Mouse (Mus musculus) A20 (cell line): ENCODE results near the gene Cd69.
A peak's percentile ranks its signal among the peaks of the same experiment; 100 is the strongest.

Source experiments
- DNase-seq: peaks from one replicate; pipeline ENCODE4 v3.0.0-alpha.2; 2011; ENCODE audit warnings: low read depth, low spot score

Gene Cd69

DNA sequence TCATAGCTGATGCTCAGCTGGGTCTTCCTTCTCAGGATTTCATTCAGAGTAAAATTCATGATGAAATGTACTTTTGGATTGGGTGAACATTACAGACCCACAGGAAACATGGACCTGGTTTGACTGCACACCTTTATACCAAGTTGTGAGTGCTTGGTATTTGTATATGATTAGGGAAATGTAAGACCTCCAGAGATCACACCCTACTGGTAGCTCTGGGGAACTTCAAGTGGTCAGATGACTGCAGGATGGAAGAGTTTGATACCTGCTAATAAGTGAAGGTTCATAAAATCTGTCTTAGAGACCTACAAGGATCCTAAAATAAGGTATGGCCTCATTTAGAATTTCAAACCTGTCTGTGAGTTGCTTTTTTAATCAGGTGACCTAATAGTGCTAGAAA is 27.0 kb downstream of the Cd69 start:
- DNase-seq: peak; percentile 68

DNA sequence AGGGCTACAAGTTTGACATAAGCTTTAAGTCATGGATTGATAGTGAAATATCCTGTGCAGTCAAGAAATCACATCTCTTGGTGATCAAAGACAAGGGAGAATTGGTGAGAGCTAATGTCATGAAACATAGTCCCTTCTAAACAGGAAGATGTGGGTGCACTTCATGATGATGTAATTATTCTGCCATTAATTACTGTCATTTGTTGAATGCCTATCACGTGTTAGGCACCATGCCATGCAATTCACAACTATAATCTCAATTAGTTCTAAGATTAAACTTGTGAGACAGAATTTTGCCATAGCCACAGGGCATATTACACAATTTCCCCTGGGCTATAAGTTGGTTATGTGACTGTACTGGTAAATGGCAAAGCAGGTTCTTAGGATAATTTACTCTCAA is 28.2 kb downstream of the Cd69 start:
- no peak for DNase-seq

DNA sequence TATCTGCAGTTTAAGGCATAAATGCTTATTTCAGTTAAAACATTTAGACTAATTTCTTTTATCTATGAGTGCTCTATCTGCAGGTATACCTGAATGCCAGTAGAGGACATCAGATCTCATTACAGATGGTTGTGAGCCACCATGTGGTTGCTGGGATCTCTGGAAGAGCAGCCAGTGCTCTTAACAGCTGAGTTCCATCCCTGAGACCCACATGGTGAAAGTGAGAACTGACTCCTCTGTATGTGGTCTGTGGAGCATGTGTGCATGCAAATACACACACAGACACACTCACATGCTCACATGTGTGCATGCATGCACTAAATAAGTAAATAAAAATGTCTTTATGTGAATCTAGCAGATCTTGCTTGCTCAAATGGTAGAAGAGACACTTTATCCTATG is 29.4 kb downstream of the Cd69 start:
- peak; percentile 45 for DNase-seq

DNA sequence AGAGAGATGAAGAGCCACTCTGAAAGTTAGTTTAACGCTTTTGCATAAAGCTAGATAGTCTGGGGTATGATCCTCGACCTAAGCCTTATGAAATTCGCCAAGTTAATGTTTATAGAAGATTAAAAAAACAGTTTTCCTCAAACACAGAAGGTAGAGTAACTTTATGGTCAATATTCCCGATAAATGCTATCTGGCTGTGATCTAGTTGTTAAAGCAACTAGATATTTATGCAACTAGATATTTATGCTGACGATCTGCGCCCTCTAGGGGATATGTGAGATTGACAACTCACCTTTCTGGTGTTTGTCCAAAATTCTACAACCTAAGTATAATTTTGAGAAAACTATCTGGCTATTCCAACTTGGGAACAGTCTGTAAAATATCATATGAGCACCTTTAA is 33.3 kb downstream of the Cd69 start:
- peak; percentile 77 for DNase-seq

DNA sequence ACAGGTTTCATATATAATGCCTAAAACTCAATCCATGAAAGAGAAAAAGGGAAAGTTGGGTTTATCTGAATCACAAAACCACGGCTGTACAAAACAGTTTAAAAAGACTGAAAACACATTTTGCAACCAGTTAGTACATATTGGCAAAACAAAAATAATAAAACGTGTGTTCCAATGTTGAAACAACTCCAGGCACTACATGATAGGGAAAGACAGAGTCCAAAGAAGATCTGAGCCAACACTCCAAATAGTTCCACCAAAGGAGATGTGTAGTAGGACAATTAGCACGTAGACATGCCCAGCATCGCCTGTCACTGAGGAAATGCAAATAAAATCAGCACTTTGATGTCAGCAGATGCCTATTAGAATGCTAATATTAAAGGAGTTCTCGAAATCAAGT is 33.8 kb downstream of the Cd69 start:
- no peak for DNase-seq

DNA sequence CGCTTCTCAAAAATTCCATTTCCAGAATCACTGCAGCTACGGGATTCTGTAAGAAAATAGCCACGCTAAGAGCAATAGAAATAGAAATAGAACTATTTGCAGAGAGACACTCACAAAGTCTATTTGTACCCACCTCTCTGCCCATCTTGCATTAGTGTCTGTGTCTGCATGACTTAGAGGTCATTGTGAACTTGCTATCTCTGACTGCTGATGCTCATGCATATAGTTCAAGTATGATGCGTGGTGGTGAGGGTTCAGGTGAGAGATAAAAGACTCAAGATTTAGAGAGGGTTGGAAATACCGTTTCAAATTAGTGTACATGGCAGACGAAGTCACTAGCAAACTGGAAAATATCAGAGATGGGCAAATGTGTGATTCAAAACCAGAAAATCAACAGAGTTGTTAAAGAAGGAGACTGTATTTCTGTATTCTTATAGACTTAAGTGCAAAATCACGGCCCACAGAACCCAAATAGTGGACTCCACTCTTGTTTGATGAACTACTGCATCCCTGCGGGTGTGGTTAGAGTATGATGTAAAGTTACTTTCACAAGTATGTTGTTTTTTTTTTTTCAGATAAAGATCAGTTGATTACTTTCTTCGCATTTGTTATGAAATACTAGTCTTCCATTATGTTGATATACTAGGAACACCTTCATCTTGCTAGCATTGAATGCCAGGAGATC is 35.5 kb downstream of the Cd69 start:
- peak; percentile 67 for DNase-seq

DNA sequence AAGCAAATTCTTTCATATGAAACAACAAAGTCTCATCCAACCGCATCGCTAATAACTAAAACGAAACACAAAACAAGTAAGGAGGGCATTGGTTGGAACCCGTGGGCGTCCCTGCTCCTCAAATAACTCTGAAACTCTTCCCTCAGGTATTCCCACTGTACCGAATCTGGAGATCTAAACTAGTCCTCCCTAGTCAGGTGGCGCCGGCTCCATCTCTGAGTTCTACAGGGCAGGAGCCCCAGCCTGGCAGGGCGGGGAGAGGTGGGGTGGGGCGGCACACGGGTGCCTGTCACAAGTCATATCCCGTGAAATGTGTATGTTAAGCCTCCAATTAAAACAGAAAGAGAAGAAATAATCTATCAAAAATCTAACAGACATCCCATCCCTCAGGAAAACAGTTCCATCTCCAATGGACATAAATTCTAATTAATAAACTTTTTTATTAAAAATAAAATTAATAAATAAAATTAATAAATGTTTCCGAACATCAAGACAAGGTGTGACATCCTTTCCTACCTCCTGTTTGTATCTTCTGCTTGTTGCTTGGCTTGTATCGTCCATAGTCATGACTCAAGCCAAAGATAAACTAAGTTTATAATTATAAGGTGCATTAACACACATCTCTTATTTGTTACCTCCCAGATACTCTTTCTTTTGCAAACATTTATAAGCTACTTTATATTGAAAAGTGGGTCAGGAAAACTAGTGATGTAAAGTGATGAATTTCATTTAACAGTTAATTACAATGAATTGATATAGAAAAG is 36.8 kb downstream of the Cd69 start:
- no peak for DNase-seq

DNA sequence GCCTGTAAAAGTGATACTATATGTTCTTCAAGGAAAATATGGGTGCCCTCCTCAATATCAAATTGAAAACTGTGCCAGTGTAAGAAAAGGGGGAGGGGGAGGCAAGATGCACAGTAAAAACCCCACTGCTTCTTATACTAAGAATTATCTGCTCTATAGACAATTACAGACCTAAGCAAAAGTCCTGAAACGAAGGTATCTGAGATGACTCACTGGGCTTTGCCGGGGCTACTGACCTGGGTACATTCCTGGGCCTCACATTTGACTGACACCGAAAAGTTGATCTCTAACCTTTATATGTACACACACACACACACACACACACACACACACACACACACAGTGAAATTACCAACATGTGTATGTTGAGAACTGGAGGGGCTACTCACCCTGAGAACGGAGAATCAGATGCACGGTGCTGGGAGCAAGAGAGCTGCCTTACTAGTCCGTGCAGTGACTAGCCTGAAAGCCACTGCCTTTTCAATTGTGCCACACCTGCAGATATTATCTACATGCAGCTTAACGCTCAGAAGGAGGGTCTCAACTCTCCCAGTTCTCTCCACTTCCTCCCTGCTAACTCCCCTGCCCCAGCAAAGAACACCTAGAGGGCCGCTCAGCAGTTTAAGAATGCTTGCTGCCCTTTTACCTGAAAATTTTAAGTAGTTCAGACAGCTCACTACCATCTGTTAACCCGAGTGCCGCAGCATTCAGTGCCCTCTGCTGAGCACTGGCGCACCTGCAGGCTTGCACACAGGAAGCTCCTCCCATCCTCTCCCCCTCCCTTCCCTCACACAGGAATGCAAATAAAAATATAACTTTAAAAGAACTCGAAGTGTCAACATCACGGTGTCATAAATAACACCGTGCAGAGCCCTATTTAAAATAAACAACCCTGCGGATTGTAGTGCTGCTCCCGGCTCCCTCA is 37.6 kb downstream of the Cd69 start:
- peak; percentile 95 for DNase-seq

DNA sequence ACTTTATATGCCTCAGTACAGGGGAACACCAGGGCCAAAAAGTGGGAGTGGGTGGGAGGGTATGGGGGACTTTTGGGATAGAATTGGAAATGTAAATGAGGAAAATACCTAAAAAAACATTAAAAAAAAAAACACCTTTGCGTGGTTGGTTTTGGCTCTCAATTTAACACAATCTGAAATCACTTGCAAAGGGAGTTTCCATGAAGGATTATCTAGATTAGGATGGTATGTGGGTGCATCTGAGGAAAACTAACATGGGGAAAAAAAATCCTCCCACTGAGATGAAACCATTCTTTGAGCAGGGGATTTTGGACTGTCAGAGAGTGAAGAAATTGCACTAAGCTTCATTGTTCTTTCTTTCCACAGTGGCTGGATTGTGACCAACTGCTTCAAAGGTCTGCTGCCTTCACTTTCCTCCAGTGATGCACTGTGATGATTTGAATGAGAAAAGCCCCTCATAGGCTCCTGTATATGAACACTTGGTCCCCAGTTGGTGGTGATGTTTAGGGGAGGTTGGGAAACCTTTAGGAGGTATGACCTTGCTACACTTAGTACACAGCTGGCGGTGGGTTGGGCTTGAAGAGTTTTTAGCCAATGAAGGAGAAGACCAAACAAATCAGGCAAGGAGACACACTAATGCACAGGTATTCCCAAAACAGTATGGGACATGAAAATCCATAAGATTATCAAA is 38.4 kb downstream of the Cd69 start:
- DNase-seq: peak; percentile 93

DNA sequence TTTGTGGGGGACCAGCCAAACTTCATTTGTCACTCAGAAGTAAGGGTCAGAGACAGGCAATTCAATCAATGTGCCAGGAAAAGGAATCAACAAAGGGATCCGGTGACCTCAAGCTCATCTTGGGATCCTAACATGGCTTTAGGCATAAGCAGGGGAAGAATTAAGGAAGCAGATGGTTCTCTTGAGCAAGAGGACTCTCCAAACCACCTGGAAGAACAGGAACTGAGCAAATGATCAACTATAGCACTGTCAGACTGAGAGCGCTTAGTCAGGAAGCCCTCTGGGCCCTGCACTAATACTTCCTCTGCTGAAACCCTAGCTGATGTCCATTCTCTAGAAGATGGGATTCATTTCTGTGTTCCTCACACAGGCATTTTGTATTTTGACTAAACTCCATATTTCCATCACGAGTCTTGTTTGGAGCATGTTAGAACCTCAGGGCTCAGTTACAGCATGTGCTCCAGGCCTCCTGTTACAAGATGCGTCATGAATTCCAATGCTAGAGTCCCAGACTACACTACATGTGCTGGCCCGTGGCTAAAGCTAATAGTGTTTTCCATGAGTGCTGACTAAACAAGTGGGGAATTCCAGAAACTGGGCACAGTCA is 39.3 kb downstream of the Cd69 start:
- peak; percentile 88 for DNase-seq

DNA sequence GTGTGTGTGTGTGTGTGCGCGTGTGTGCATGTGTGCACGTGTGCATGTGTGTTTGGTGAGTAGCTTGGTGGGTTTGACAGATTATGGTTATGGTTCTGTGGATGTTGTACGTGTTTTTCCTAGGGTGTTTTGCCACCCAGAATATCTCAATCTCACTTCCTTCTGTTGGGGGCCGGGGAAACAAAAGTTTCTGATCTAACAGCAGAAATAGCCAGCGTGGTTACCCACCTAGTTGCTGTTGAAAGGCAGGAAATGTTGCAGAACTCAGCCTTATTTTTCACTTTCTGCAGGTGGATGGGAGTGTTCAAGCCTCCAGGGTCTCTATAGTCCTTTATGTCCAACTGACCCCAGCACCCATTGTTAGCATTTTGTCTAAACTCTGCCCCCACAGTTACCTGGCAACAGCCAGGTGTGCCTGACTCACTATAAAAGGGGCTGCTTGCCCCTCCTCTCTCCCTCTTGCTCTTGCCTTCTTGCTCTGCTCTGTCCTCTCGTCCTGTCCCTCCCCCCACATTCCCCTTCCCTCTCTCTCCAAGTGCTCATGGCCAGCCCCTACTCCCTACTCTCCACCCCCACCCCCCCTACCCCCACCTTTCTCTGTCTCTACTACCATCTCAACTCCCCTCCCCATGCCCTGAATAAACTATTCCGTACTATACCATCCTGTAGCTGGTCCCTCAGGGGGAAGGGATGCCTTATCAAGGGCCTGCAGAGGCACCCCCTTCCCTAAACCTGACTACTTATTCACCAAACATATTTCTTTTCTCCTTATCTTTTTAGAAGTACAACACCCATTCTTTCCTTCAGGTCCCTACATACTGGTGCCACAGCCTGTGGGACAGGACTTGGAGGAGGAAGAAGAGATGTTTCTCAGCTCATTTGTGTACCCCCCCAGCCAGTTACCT is 40.5 kb downstream of the Cd69 start:
- peak; percentile 92 for DNase-seq

DNA sequence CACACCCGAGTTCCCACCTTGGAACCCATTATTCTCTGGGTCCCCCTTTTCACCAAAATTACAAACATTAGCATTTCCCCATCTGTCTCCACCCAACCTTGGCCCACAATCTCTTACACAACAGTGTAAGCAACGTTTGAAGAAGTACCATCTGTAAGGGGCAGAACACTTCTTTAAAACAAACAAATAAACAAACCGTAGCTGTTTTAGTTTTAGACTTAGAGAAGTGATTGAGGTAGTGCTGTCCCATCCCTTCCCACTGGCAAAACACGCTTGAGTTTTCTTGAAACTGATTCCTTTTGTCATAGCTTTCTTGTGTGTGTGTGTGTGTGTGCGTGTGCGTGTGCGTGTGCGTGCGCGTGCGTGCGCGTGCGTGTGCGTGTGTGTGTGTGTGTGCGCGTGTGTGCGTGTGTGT is 41.3 kb downstream of the Cd69 start:
- peak; percentile 85 for DNase-seq

DNA sequence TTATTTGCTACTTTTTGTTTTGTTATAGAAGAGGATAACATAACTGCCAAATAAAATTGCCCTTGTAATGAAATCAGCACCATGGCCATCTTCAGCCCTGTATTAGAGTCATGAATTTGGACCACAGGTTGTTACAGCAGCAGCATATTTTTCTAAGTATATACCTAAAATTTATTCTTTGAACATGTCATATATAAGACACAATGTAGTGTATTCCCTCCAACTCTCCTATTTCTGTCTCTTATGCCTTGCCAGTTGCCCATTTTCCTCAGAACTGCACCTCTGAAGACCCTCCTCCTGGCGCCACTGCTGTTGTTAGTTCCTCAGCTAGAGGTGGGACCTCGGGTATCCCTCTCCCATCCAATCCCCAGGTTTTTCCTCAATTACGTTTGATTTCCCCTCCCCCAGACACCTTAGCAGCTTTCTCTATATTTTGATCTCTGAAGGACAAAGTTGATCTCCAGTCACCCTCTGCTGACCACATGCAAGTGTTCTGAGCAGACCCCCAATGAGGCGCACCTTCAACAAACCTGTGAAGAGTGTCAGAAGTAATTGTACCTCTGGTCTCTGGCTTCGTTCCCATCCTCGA is 41.8 kb downstream of the Cd69 start:
- peak; percentile 74 for DNase-seq

DNA sequence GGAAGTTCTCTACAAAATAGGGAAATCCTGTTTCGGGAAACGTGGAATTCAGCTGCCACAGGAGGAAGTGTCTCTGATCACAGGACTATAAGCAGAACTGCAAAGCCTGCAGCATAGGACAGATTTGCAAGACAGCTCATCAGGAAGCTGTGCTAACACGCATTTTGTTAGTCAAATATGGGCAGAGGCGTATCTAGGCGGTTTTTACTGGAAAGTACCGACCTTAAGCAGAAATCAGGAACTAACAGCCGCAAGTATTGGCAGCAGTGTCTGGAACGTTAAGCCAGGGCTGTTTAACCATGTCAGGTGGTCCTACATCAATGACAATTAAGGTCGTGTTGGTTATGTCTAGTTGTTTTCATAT is 42.4 kb downstream of the Cd69 start:
- peak; percentile 93 for DNase-seq

DNA sequence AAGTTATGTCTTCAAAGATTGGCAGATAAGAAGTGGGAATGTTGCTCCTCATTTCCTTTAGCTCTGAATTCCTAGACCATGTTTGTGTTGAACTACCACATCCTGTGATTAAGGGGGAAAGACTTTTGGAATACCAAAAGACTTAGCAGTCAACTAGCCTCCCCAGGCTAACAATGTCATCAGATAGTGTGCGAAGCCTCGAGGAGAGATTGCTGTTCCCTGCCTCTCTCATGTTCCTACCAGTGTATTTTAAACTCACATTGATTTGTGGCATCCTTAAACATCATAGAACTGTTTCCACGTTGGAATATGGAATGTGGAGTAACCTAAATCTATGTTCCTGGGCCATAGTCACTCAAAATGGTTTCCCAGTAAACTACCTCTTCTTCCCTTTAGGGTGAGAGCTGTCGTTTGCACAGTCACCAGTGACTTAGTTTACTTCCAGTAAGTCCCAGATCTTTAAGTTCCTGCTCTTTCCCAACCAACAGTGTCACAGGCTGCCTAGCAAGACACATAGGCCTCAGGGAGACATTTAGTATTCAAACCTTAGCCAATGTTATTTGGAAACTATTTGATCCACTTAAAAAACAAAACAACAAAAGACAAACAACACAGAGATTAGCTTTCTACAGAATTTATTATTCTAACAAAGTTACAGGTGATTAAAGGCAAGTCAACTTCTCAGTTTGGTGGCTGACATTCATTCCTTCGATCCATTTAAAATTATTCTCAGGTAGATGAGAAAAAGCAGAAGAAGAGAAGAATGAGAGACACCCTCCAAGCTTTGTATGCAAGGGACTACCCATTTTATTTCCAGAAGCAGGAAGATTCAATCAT is 43.0 kb downstream of the Cd69 start:
- no peak for DNase-seq

DNA sequence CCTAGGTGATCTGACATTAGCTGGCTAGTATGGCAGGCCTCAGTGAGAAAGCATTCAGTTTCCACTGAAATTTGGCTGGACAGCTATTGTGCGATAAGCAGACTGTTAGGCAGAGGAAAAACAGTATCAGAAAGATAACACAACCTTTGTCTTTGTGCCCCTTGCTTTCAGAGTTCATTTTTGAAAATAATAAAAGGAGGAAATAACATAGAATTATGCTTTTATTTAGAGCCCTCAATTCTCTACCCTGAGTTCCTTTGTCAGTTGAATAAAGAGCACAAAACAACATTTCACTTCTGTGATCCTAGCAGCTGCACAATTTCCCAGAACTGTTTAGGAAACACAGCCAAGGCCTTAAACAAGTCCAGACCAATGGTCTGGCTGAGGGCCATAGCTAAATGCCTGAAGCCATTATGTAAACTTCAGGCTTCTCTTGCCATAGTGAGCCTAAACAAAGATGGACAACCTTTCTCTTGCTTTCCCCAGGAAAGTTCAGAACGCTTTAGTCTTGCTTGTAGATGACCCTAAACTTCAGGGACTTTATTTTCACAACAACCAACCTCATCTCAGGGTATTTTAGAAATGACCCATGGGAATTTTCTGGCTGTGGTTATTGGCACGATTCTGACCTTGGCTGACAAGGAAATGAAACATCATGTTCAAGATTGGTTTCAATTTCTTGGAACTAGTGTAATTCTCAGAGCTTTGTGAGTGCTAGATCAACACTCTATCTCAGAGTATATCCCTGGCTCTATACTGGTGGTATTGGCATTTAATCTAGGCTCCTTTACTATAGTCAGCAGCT is 45.3 kb downstream of the Cd69 start:
- DNase-seq: peak; percentile 44

DNA sequence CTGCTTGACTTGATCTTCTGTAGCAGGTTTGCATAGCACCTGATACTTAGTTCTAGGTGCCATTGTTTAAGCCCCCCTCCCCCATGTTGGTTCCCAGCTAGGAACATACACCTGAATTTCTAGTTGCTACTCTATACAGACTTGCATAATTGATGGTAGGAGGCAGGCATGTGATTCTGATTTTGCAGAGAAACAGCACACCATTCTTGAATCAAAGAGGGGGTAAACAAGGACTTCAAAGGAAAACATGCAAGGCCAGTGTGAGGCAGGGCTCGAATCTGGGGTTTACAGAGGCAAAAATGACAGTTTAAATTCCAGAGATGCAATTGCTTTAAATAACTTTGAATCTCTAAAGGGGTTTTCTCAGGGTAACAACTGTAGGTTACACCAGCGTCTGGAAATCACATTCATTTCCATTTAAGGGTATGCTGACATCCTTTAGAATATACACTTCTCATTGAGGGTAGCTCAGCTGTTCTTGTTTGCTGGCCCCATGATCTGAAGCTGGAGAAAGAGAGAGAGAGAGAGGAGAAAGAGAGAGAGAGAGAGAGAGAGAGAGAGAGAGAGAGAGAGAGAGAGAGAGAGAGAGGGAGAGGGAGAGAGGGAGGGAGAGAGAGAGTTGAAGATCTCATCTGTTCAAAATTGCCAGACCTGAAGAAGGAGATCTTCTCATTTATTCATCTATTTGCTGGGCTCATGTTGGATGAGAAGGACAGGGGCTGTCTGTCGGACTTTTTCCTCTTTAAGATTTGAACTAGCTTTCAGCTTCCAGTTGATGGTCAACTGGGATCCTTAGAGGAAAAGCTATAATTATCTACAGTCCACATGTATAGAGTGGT is 46.1 kb downstream of the Cd69 start:
- no peak for DNase-seq
